7 mouse cellular contexts compared by ENCODE assay signal in the genomic region with DNA sequence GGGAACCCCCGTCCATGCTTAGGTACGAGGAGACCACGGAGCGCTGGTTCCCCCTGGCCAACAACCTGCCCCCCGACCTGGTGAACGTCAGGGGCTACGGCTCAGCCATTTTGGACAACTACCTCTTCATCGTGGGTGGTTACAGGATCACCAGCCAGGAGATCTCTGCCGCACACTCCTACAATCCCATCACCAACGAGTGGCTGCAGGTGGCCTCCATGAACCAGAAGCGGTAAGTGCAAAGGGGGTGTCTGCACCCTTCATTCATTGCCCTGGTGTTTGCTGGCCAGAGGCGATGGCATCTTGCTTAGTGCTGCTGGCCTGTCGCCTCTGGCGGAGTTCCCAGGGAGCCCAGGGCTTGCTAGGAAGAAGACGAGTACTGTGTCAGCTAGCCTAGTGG. TPM values are rescaled to one million over a fixed set of nuclear protein-coding genes. Genes with fewer than 3 reads are reported as not detected.
DNase-seq lines count a peak whose midpoint lies in the region; ATAC-seq and TF ChIP-seq lines count a peak whose summit lies in the region.

No protein-coding gene starts in this region.

- H3K9ac ChIP-seq in forebrain, embryonic 13.5 days: peak overlapping the region; percentile 92
- peak overlapping the region; percentile 85 for H3K9ac ChIP-seq in lung, embryonic 14.5 days

- H3K4me2 ChIP-seq in forebrain, embryonic 13.5 days: peak overlapping the region; percentile 97
- peak overlapping the region; percentile 87 for H3K4me2 ChIP-seq in lung, embryonic 14.5 days

- H3K9me3 ChIP-seq in forebrain, embryonic 13.5 days (replicated peaks): no peaks in the 10 kb centered on the region
- H3K9me3 ChIP-seq in lung, embryonic 14.5 days (ENCODE audit: low read depth, low read length): no peaks in the 10 kb centered on the region

- POLR2A ChIA-PET in Patski (lab: Charles Lee): interaction anchor here (0.6 to 0.7 kb wide), 2 partner anchors 12 to 107 kb away, joined by 4 to 5 read pairs; no protein-coding TSS in a partner anchor

- intact Hi-C loops in heart, postnatal 10 days (cut with DNase I): no loop called here

- peaks cover 9% of the 10 kb centered on the region; the same call in 1 of the 2 replicates for H3K36me3 ChIP-seq in forebrain, embryonic 13.5 days (ENCODE audit: poor library complexity, severe bottlenecking)
- H3K36me3 ChIP-seq in lung, embryonic 14.5 days (ENCODE audit: insufficient read depth): 0 out of 2 replicates have a peak, but pooled peaks cover 3% of the 10 kb centered on the region

- ATAC-seq in Patski: peak; percentile 26
- no peak for ATAC-seq in forebrain, embryonic 13.5 days
- ATAC-seq in lung, embryonic 14.5 days (ENCODE audit: insufficient read depth): peak; percentile 12; the same call in 1 of the 2 replicates

- peak; percentile 7 for DNase-seq in Patski (ENCODE audit: low read depth, low spot score)
- peak; percentile 69 for DNase-seq in cerebellum, adult 11-12 months
- peak; percentile 59 to 68 for DNase-seq in heart, postnatal 10 days
- peak; percentile 51 to 79 for DNase-seq in kidney, postnatal 36 days
- DNase-seq in lung, embryonic 14.5 days: peak; percentile 58
- DNase-seq in retina, postnatal 1 day: peak; percentile 55

- in situ Hi-C loops in Patski (cut with MboI; ENCODE audit: low pct_unique_long_range_greater_than_20kb): loop anchor here (10.0 kb wide), 1 partner anchor 383 kb away; a partner anchor contains a TSS

- whole genome bisulfite sequencing in forebrain, embryonic 13.5 days: 2% methylated on average over 15 of the region's 15 CpGs
- WGBS in lung, embryonic 14.5 days: 2% methylated on average over 15 of the region's 15 CpGs

- H3K27me3 ChIP-seq in Patski: no peaks in the 10 kb centered on the region
- peaks cover 7% of the 10 kb centered on the region; the same call in 1 of the 2 replicates for H3K27me3 ChIP-seq in forebrain, embryonic 13.5 days
- no peaks in the 10 kb centered on the region for H3K27me3 ChIP-seq in lung, embryonic 14.5 days (ENCODE audit: insufficient read depth, low read length)

- no peak for TF ChIP-seq CTCF in Patski (IDR thresholded peaks at IDR 0.05)
- no peak for TF ChIP-seq CTCF in lung, embryonic 14.5 days (IDR thresholded peaks at IDR 0.05; ENCODE audit: low read depth)

- peaks cover 33% of the 10 kb centered on the region for H3K4me1 ChIP-seq in forebrain, embryonic 13.5 days
- 0 out of 2 replicates have a peak, but pooled peaks cover 2% of the 10 kb centered on the region for H3K4me1 ChIP-seq in lung, embryonic 14.5 days (ENCODE audit: insufficient read depth)

- CTCF ChIA-PET in Patski (lab: Charles Lee): no interaction called here

- H3K27ac ChIP-seq in forebrain, embryonic 13.5 days: peak overlapping the region; percentile 86; the same call in 1 of the 2 replicates
- H3K27ac ChIP-seq in lung, embryonic 14.5 days (ENCODE audit: low read depth): peak overlapping the region; percentile 84; the same call in 1 of the 2 replicates

- H3K4me3 ChIP-seq in forebrain, embryonic 13.5 days: peak overlapping the region; percentile 83
- peak overlapping the region; percentile 87 for H3K4me3 ChIP-seq in lung, embryonic 14.5 days (ENCODE audit: low read depth, low read length)

RNA-seq across cellular contexts. Expression of a gene that starts 1.0 kb away (rescaled TPM):
- 9.8 TPM for polyA plus RNA-seq in Patski (2021)
- 3.9 and 4.0 TPM in 2 replicates for polyA plus RNA-seq in forebrain, embryonic 13.5 days (2015; fragmentation: Nextera tagmentation; extraction: Ambion mirVana)
- 1 to 10 TPM; 8.5 to 9.5 TPM for total RNA-seq in heart, postnatal 10 days (2021)
- 14.2 and 14.6 TPM in 2 replicates for polyA plus RNA-seq in lung, embryonic 14.5 days (2014; fragmentation: Nextera tagmentation; extraction: Ambion mirVana)

RNA-seq across cellular contexts. Expression of a gene that starts 5.3 kb away (rescaled TPM):
- polyA plus RNA-seq in Patski (2021): 0.63 TPM
- polyA plus RNA-seq in forebrain, embryonic 13.5 days (2015; fragmentation: Nextera tagmentation; extraction: Ambion mirVana): 0.49 and 0.58 TPM in 2 replicates
- not detected for total RNA-seq in heart, postnatal 10 days (2021)
- polyA plus RNA-seq in lung, embryonic 14.5 days (2014; fragmentation: Nextera tagmentation; extraction: Ambion mirVana): 7.3 and 7.5 TPM in 2 replicates

RNA-seq across cellular contexts. Expression of a gene that starts 49.6 kb away (rescaled TPM):
- 109 TPM for polyA plus RNA-seq in Patski (2021)
- polyA plus RNA-seq in forebrain, embryonic 13.5 days (2015; fragmentation: Nextera tagmentation; extraction: Ambion mirVana): 99.0 and 112 TPM in 2 replicates
- total RNA-seq in heart, postnatal 10 days (2021): 100 to 1,000 TPM; 145 to 150 TPM
- 106 and 121 TPM in 2 replicates for polyA plus RNA-seq in lung, embryonic 14.5 days (2014; fragmentation: Nextera tagmentation; extraction: Ambion mirVana)

RNA-seq across cellular contexts. Expression of a gene that starts 59.8 kb away (rescaled TPM):
- 2.4 TPM for polyA plus RNA-seq in Patski (2021)
- polyA plus RNA-seq in forebrain, embryonic 13.5 days (2015; fragmentation: Nextera tagmentation; extraction: Ambion mirVana): 0.62 and 0.97 TPM in 2 replicates
- total RNA-seq in heart, postnatal 10 days (2021): 1 to 10 TPM; 1.1 to 1.3 TPM
- 1.1 TPM in 2 replicates for polyA plus RNA-seq in lung, embryonic 14.5 days (2014; fragmentation: Nextera tagmentation; extraction: Ambion mirVana)

Comparison
In these comparisons a context has a peak if more than half of its experiments do, and no peak if none do; other contexts are left out.
1. DNase-seq: peak in every context shown above with its lines; median percentile 69 in cerebellum, adult 11-12 months; 65 in kidney, postnatal 36 days; 64 in heart, postnatal 10 days; 58 in lung, embryonic 14.5 days; 55 in retina, postnatal 1 day; 7 in Patski.